Mouse (Mus musculus): ENCODE data around the gene F8. TPM values are rescaled to one million over a fixed set of nuclear protein-coding genes. Genes with fewer than 3 reads are reported as not detected.
A peak's percentile ranks its signal among the peaks of the same experiment; 100 is the strongest.
"Not testable (repeated sequence)": the region's sequence is repeated elsewhere in the genome, so short reads cannot be mapped to it uniquely, and the experiment has no call there.

Gene F8
- polyA plus RNA-seq, 1 experiment from 2014 or later = 1.8 TPM

- whole genome bisulfite sequencing = 38% methylated on average over 8 of the region's 8 CpGs
- DNase-seq (ENCODE audit: low spot score); H3K27me3 ChIP-seq (ENCODE audit: insufficient read depth, poor library complexity, severe bottlenecking); H3K27ac ChIP-seq; H3K9me3 ChIP-seq; H3K4me1 ChIP-seq; H3K4me3 ChIP-seq; H3K36me3 ChIP-seq: not testable (repeated sequence)
Observed at GRCm38 (mm10) chrX:75233603-75234376, 148.6 kb downstream of the F8 start.

DNA sequence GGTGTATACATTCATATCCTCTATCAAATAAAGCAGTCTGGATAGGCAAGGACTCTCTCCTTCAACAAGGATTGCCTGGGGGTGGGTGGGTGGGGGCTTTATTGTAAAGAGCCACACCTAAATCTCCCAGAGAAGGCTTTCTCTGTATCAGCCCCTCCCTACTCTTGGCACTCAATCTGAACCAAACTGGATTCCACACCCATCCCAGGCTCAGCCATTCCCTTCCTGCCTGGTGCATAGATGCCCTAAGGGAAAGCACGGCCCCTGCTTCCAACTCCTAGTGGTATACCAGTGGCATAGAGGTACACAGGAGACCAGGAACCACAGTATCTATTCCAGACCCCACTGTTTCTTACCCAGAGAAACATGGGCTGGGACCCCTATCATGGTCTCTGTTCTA lies 151.0 kb downstream of the F8 start:
- no peak for DNase-seq (ENCODE audit: low spot score)
- Histone ChIP-seq H3K27ac (no peak overlapping the region), H3K4me3 (no peak overlapping the region), H3K36me3 (no peaks in the 10 kb centered on the region), H3K27me3 (ENCODE audit: insufficient read depth, poor library complexity, severe bottlenecking) (no peaks in the 10 kb centered on the region), H3K4me1 (no peaks in the 10 kb centered on the region), H3K9me3 (no peaks in the 10 kb centered on the region)
- WGBS = 79% methylated on average over 1 of the region's 1 CpGs

DNA sequence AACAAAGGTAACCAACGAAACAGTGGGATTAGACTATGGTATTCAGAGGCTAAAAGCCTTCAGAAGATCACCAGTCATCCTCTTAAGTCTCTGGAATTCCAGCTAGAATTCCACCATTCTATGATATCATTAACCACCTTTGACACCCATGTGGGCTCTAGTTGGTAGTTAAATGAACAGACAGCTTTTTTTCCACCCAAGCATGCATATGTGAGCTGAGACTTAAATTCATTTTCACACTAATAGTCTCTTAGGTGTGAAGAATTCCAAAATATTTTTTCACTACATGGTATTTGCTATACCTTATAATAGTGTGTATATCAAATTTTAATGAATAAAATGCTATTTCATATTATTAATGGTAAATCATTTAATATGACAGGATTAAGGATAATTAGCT lies 218.7 kb downstream of the F8 start, which contains the start of gene Smim9:
Smim9 (minus strand) TSS at position 101 of the 400 bp plus-strand sequence.
- H3K27ac ChIP-seq = no peak within 1 kb of the TSS
- H3K4me1 ChIP-seq = no peaks in the 10 kb centered on the region
- no peaks in the 10 kb centered on the region for H3K9me3 ChIP-seq
- 53% methylated on average over 1 of the region's 1 CpGs for WGBS
- no peak for DNase-seq (ENCODE audit: low spot score)
- H3K4me3 ChIP-seq = no peak within 1 kb of the TSS
- H3K27me3 ChIP-seq (ENCODE audit: insufficient read depth, poor library complexity, severe bottlenecking) = no peaks in the 10 kb centered on the region
- no peaks in the 10 kb centered on the region for H3K36me3 ChIP-seq

DNA sequence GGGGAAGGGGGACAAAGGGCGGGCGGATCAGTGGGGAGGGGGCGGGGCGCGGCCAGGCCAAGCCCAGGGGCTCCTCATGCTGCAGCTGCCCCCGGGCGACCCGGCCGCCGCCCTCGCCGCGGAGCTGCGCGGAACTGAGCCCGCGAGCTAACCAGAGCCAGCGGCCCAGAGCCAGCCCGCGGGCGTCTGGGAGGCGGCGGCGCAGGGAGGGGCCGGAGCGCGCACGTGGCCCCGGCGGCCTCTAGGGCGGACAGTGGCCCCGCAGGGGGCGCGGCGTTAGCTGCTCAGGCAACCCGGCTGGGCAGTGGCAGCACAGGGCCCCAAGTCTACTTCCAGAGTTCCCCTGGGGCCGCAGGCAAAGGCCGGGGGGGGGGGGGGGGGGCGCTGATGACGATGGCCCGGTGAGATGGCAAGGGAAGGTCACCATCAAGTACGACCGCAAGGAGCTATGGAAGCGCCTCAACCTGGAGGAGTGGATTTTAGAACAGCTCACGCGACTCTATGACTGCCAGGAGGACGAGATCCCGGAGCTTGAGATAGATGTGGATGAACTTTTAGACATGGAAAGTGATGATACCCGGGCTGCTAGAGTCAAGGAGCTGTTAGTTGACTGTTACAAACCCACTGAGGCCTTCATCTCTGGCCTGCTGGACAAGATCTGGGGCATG lies 226.7 kb downstream of the F8 start:
- peak overlapping the region; percentile 82 for H3K27ac ChIP-seq

GRCm38 (mm10) chrX:75152249-75152648 lies 230.2 kb downstream of the F8 start:
- Histone ChIP-seq H3K9me3 (no peaks in the 10 kb centered on the region), H3K4me1 (no peaks in the 10 kb centered on the region), H3K27ac (no peak overlapping the region), H3K27me3 (ENCODE audit: insufficient read depth, poor library complexity, severe bottlenecking) (no peaks in the 10 kb centered on the region), H3K4me3 (no peak overlapping the region), H3K36me3 (no peaks in the 10 kb centered on the region)
- DNase-seq (ENCODE audit: low spot score) = no peak
- 65% methylated on average over 1 of the region's 1 CpGs for WGBS

More for the DNA sequence above, 226.7 kb downstream of the F8 start:
- Histone ChIP-seq H3K27me3 (ENCODE audit: insufficient read depth, poor library complexity, severe bottlenecking) (no peaks in the 10 kb centered on the region), H3K9me3 (no peaks in the 10 kb centered on the region), H3K4me3 (peak overlapping the region; percentile 55), H3K4me1 (no peaks in the 10 kb centered on the region), H3K36me3 (no peaks in the 10 kb centered on the region)
- peak; percentile 79 for DNase-seq (ENCODE audit: low spot score)
- WGBS = 17% methylated on average over 18 of the region's 49 CpGs

GRCm38 (mm10) chrX:75150304-75150703 lies 232.1 kb downstream of the F8 start:
- no peak overlapping the region for H3K27ac ChIP-seq
- no peaks in the 10 kb centered on the region for H3K9me3 ChIP-seq
- H3K27me3 ChIP-seq (ENCODE audit: insufficient read depth, poor library complexity, severe bottlenecking) = no peaks in the 10 kb centered on the region
- H3K4me3 ChIP-seq = no peak overlapping the region
- no peaks in the 10 kb centered on the region for H3K4me1 ChIP-seq
- DNase-seq (ENCODE audit: low spot score) = no peak
- WGBS = 77% methylated on average over 2 of the region's 2 CpGs
- H3K36me3 ChIP-seq = no peaks in the 10 kb centered on the region

GRCm38 (mm10) chrX:75148414-75148813 lies 234.0 kb downstream of the F8 start:
- DNase-seq (ENCODE audit: low spot score) = no peak
- no peaks in the 10 kb centered on the region for H3K4me1 ChIP-seq
- no peak overlapping the region for H3K27ac ChIP-seq
- no peak overlapping the region for H3K4me3 ChIP-seq
- no peaks in the 10 kb centered on the region for H3K27me3 ChIP-seq (ENCODE audit: insufficient read depth, poor library complexity, severe bottlenecking)
- H3K36me3 ChIP-seq = no peaks in the 10 kb centered on the region
- no peaks in the 10 kb centered on the region for H3K9me3 ChIP-seq
- WGBS = 78% methylated on average over 4 of the region's 4 CpGs

GRCm38 (mm10) chrX:75143124-75143555 lies 239.3 kb downstream of the F8 start:
- H3K4me1 ChIP-seq; DNase-seq (ENCODE audit: low spot score); H3K36me3 ChIP-seq; H3K27me3 ChIP-seq (ENCODE audit: insufficient read depth, poor library complexity, severe bottlenecking); H3K9me3 ChIP-seq; H3K27ac ChIP-seq: not testable (repeated sequence)
- peak overlapping the region; percentile 49 for H3K4me3 ChIP-seq
- 12% methylated on average over 10 of the region's 42 CpGs for WGBS

DNA sequence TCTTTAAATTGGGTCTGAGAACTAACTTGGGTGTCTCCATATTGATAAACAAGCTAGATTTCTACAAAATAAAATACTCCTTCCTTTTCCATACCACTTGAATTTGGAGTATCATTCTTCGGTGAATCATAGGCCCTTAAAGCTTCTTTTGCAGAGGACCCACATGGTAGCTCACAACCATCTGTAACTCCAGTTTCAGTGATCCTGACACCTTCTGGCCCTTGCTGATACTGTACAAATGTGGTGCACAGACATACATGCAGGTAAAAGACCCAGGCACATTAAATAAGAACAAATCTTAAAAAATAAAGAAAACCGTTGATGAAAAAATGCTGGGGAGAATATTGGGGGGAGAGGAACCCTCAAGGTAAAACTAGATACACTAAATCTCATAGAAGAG lies 244.2 kb downstream of the F8 start:
- H3K27ac ChIP-seq = no peak overlapping the region
- no peaks in the 10 kb centered on the region for H3K9me3 ChIP-seq
- no peak for DNase-seq (ENCODE audit: low spot score)
- WGBS = 90% methylated on average over 2 of the region's 2 CpGs
- no peak overlapping the region for H3K4me3 ChIP-seq
- no peaks in the 10 kb centered on the region for H3K36me3 ChIP-seq
- H3K4me1 ChIP-seq = no peaks in the 10 kb centered on the region
- no peaks in the 10 kb centered on the region for H3K27me3 ChIP-seq (ENCODE audit: insufficient read depth, poor library complexity, severe bottlenecking)

- no peak for DNase-seq (ENCODE audit: low spot score)
- no peaks in the 10 kb centered on the region for H3K9me3 ChIP-seq
Observed at GRCm38 (mm10) chrX:75137729-75138128, 244.7 kb downstream of the F8 start.

GRCm38 (mm10) chrX:75136938-75137337 lies 245.5 kb downstream of the F8 start:
- DNase-seq (ENCODE audit: low spot score) = no peak
- H3K36me3 ChIP-seq = no peaks in the 10 kb centered on the region
- H3K27ac ChIP-seq = no peak overlapping the region
- H3K27me3 ChIP-seq (ENCODE audit: insufficient read depth, poor library complexity, severe bottlenecking) = no peaks in the 10 kb centered on the region
- H3K9me3 ChIP-seq = no peaks in the 10 kb centered on the region
- H3K4me3 ChIP-seq = no peak overlapping the region
- H3K4me1 ChIP-seq = no peaks in the 10 kb centered on the region

More at GRCm38 (mm10) chrX:75137729-75138128, 244.7 kb downstream of the F8 start:
- WGBS = 67% methylated on average over 2 of the region's 2 CpGs
- Histone ChIP-seq H3K4me1 (no peaks in the 10 kb centered on the region), H3K36me3 (no peaks in the 10 kb centered on the region), H3K27me3 (ENCODE audit: insufficient read depth, poor library complexity, severe bottlenecking) (no peaks in the 10 kb centered on the region), H3K4me3 (no peak overlapping the region), H3K27ac (no peak overlapping the region)

DNA sequence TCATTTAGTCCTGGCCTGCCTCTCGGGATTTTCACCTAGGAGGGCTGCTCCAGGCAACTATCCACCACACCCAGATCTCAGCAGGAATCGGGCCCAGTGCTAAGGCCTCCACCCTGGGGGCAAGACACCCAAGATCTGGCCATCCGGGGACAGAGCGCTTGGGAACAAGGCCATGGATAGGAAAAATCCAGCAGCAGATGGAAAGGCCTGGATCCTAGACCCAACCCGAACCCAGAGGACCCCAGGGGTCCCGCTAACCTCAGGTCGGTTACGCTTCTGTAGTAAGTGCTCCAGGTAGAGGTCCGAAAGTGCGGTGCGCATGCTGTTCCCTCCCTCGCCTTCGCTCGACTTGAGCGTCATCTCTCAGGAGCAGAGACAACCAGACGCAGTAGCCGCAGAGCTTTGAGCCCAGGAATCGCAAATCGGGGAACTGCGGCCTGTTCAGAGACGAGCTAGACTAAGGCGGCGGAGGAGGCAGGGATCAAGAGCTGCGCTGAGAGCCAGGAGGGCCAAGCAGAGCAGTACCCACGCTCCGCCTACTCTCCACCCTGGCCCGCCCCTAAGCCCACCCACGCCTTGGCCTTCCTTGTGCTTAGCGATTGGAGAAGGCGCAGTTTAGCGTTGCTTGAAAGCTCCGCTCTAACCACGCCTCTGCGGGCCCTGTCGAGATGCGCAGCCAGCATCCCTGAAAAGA lies 251.8 kb downstream of the F8 start, which contains the start of gene Mpp1:
Mpp1 (minus strand) TSS at position 550 of the 694 bp plus-strand sequence.
- no peaks in the 10 kb centered on the region for H3K27me3 ChIP-seq (ENCODE audit: insufficient read depth, poor library complexity, severe bottlenecking)
- no peaks in the 10 kb centered on the region for H3K36me3 ChIP-seq
- WGBS = 12% methylated on average over 36 of the region's 36 CpGs
- no peaks in the 10 kb centered on the region for H3K9me3 ChIP-seq
- peak; percentile 90 for DNase-seq (ENCODE audit: low spot score)
- no peaks in the 10 kb centered on the region for H3K4me1 ChIP-seq
- peak within 1 kb of the TSS; percentile 80 for H3K27ac ChIP-seq
- peak within 1 kb of the TSS; percentile 60 for H3K4me3 ChIP-seq

DNA sequence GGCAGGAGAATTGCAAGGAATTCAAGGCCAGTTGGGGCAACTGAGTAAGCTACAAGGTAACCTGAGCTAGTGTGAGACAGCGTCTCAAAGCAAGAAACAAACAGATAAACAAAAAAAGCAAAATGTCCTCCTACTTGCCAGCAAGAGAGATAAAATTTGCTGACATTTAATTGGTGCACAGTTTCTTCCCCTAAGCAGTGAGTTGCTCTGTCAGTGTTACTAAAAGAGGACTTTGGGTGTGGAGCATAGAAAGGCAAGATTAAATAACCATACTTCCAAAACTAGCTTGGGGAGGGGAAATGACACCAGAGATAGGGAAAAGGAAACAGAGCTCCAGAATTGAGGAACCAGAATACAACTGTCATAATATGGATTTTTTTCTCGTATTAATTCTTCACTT lies 252.9 kb downstream of the F8 start:
- no peak for DNase-seq (ENCODE audit: low spot score)
- no peak overlapping the region for H3K27ac ChIP-seq
- H3K4me1 ChIP-seq = no peaks in the 10 kb centered on the region
- H3K36me3 ChIP-seq = 0 out of 2 replicates have a peak, but pooled peaks cover 2% of the 10 kb centered on the region
- no peaks in the 10 kb centered on the region for H3K9me3 ChIP-seq
- no peak overlapping the region for H3K4me3 ChIP-seq
- 67% methylated on average over 2 of the region's 2 CpGs for WGBS
- H3K27me3 ChIP-seq (ENCODE audit: insufficient read depth, poor library complexity, severe bottlenecking) = no peaks in the 10 kb centered on the region
